Mouse (Mus musculus): ENCODE measurements around the gene Zdhhc14.

The Zdhhc14 gene

DNA sequence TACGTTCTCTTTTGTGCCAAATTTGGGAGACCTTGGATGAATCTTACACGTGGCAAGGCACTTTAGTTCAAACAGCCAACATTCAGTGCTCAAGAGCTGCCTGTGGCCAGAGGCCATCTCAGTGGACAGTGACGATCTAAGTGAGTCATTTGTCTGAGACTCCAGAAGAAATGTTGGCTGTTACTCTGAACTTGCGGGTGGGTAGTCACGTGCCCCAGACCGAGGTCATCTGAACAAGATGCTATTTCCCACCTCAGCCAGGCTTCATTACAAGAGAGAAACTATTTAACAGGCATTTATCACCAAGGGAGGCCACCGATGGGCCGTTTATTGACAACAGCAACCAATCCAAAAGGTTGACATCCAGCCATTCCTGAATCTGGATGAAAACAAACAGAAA is 174.3 kb downstream of the Zdhhc14 start:
- DNase-seq (ENCODE audit: low spot score in 2 of 2) = no peak

DNA sequence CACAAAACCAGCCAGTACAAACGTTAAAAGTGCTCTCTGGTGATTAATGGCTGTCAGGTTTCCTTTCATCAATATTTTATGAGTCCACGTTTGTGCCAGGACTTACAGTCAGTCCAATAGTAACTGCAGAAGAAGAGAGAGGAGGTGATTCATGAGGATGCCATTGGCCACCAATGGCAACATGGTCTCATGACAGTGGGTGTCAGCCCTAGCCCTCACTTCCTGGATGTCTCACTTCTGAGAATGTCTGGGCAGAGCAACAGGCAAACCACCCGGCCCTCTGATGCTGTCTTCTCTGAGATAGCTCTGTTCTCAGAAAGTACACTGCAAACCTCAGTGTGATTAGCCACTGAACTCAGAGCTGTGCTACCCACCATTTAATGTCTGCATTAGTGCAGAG is 176.1 kb downstream of the Zdhhc14 start:
- DNase-seq (ENCODE audit: low spot score in 2 of 2) = no peak

DNA sequence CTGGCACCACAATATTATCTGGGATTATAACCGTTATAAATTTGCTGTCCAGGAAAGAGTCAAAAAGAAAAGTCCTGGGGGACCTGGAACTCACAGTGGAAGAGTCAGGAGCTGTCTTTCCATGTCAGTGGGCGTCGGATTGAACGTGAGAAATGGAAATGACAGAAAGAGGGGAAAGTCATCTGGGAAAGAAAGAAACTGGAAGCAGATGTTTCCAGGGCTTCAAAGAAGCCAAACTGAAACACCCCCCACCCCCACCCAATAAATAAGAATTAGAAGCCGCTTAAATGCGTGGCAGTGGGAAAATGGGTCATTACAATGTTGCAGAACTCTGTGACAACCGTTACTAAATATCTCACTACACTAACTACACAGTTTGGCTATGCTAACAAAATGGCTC is 176.6 kb downstream of the Zdhhc14 start:
- DNase-seq (ENCODE audit: low spot score in 2 of 2) = no peak

DNA sequence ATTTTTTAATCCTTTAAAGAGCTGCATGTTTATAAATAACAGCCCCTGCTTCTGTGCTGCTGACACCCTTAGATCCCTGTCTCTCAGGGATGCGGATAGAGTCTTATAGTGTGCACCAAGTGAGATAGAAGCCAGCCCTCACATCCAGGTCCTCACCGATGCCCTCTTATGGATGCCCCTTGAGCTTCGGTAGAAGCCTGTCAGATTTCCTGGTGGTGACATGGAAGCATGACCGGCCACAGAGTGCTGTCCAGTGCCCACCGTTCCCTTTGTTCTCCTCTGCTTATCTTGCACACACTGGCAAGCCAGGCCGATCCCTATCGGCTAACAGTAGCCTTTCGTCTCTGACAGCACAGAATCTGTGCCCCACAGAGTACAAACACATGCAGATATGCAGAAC is 183.6 kb downstream of the Zdhhc14 start:
- DNase-seq (ENCODE audit: low spot score in 2 of 2) = no peak

DNA sequence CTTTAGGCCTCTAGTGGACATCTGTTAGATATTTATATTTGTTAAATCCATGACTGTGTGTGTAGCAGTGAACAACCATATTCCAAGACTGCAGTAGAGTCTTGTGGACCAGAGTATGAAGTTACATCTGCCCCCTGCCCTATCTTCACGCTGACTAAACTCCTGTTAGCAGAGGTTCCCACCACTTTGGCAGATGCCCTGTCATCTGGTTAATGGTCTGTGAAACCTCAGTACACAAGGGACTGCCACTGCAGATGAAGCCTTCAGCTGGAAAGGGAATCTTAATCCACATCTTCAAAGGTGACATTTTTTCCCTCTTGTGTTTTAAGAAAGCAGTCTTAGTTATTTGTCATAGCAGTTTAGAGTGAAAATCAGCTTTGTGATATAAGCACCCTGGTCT is 187.0 kb downstream of the Zdhhc14 start:
- DNase-seq (ENCODE audit: low spot score in 2 of 2) = no peak

DNA sequence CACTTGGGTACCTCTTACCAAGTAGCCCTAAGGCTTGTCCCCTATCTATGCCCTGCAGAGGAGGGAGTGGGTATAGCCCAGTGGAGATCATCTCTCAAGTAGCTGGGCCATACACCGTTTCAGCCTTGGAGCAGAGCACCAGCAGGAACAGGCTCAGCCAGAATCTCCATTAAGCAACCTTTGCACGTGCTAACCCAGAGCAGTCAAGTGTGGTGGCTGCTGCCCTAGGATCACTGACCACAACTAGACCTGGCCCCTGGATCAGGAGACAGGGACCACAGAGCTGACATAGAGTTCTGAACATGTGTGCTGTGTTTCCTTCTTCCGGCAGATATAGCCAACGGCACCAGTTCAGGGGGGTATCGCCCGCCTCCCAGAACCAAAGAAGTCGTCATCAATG is 193.0 kb downstream of the Zdhhc14 start:
- no peak for DNase-seq (ENCODE audit: low spot score in 2 of 2)

DNA sequence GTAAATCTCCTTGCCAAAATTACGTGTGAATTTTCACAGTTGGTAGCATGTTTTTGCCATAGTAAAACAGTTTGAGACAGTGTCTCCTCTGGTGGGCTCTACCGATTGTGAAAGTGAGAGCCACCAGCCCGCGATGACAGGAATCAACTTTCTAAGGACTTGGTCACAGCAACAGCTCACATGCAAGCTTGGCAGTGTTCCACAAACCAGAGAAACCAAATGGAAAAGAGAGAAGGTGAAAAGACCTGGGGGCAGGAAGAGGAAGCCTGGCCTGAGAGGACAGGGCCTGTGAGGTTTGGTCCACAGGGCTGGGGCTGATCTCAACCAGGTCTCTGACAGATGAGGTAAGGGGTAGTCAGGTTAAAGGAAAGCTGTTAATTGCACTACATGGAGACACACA is 195.5 kb downstream of the Zdhhc14 start:
- DNase-seq (ENCODE audit: low spot score in 2 of 2) = no peak

DNA sequence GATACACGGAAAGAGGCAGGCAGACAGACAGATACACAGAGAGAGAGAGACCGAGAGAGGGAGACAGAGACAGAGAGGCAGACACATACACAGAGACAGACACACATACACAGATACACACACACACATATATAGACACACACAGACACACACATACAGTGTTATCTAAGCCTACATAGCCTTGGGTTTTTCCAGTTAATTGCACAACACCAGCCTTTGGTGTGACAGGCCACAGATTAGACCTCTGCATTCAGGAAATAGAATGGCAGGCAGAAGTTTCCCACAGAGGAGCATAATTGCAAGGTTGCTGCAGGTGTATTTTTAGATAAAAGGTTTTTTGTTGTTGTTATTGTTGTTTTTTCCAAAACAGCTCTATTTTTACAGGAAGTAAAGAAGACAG is 195.9 kb downstream of the Zdhhc14 start:
- no peak for DNase-seq (ENCODE audit: low spot score in 2 of 2)

DNA sequence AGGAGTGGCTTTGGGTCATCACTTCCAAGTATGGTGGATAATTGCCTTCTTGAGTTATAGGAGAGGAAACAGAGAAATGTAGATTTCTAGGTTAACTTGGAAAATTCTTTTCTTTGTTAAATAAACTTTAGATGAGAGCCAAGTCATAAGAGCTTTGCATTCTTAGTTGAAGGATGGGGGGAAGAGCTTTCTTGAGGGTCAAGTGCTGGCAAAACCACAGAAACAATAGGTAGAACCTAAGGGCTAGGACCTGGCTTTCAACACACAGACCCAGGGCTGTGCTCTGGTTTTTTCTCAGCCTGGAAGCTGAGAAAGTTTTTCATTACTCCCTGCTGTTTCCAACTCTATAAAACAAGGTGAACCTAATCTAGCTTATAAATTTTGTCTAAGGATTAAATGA is 196.3 kb downstream of the Zdhhc14 start:
- DNase-seq (ENCODE audit: low spot score in 2 of 2) = no peak

DNA sequence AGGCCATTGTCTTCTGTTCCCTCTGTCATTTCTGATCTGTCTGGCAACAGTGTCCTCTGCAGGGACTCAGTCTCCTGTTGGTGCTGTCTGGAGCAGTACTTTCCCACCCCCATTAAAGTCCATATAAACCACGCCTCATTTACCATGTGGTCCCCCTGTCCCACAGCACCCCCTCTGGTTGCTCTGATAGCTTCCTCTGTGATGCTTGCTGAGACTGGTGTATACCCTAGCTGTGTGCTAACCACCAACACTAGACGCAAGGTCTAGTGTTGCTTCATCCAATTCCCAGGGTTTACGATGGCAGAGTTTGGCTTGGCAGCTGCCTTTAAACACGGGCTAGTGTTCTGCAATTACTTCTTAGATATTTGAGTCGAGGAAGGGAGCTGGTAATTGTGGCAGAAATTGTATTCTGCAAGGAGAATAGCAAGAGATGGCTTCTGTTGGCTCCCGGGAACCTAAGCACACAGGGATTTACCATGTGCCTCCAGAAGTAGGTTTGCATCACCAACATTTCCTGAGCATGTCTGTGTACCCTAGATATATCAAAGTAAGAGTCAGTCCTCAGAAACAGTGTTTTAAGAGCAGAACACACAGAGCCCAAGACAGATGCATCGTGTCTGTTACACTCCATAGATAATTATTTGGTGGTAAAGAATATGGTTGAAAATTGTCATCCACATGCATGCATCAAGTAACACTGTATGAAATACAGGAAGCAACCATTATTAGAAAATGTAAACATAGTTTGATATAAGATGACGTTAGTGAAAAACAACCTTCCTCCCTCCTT is 198.6 kb downstream of the Zdhhc14 start:
- no peak for DNase-seq (ENCODE audit: low spot score in 2 of 2)

DNA sequence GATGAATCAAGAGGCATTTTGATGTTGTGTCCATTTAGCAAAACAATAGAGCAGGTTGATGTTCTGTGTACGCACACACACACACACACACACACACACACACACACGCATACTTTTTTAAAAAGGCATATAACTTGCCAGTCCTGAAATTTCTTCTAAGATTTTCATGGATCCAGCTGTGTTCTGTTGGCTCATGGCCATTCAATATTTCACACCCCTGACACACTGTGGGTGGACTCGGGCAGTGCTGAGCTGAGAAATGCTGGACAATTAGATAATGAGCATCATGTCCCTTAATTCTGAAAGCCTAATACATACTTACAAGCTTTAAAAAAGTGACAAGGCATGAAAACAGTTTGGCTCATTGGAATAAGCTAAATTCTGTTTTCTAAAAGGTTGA is 200.3 kb downstream of the Zdhhc14 start:
- DNase-seq (ENCODE audit: low spot score in 2 of 2) = no peak

DNA sequence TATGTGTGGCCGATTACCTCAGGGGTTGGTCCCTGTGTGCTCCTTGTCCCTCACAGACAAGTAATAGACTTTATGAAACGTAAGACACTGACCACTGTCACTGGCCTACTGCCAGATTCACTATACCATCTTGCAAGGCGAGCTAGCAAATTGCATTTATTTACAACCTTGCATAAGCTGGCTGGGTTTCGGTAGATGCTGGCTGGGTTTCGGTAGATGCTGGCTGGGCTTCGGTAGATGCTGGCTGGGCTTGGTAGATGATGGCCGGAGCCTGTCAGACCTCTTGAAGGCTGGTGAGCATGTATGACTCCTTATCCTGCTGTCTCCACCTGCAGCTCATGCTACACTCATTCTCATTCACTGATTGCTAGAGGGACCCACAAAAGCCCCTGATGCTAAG is 200.9 kb downstream of the Zdhhc14 start:
- DNase-seq (ENCODE audit: low spot score in 2 of 2) = no peak

DNA sequence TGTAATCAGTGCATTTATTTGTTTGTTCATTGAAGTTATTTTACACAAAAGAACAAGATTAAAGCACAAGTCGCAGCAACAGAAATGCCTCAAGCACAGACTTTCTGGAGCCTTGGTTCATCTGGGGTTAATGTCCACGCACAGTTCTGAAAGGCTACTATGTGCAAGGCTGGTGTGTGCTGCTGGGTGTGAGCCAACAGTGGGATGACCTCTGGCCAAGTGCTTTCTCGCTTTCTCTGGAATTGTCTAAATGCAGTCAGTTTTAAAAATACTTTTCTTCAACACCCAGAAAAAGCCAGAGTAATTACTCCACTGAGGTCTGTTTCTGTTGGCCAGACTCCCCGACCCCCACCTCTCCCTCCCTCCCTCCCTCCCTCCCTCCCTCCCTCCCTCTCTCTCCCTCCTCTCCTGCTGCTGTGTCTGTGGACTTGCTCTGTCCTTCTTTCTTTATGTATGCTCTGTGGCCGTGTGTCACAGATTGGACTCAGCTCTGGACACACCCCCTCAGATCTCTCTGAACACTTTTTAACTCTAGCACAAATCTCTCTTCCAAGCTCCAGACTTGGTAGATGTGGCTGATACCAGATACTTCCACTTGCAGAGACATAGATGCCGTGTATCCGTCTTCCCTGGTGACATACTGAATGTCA is 206.2 kb downstream of the Zdhhc14 start:
- peak in 1 of 2 experiments; percentile 21 for DNase-seq (ENCODE audit: low spot score in 2 of 2)

DNA sequence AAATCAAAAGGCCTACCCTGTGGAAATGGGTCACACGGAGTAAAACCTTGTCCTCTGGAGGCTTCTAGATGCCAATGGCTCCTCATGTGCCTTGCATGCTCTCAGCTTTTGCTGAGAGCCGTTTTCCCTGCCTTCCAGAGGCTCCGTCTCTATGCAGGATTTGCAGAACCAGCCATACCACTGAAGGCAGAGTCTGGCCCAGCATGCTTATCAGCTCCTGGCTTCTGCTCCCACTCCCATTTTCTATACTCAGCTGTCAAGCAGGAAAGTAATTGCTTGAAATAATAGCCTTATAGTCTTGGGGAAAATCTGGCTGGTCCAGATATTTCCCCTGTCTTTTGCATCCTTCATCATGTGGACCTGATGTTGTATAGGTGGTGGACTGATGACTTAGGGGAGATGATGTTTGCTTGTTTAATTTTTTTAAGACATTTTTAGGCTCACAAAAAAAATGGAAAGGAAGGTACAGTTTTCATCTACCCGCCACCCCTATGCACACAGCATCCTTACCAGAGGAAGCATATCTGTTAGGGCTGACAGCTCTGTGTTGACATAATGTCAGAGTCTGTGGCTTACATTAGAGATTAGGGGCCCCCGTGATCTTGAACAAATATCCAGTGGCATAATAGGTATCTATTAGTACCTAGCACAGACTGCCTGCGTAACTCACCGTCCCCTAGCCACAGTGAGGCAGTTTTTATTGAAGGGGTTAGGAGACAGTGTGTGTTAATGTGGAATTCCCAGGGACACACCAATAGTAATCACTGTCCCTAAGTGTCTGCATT is 218.2 kb downstream of the Zdhhc14 start:
- no peak for DNase-seq (ENCODE audit: low spot score in 2 of 2)

DNA sequence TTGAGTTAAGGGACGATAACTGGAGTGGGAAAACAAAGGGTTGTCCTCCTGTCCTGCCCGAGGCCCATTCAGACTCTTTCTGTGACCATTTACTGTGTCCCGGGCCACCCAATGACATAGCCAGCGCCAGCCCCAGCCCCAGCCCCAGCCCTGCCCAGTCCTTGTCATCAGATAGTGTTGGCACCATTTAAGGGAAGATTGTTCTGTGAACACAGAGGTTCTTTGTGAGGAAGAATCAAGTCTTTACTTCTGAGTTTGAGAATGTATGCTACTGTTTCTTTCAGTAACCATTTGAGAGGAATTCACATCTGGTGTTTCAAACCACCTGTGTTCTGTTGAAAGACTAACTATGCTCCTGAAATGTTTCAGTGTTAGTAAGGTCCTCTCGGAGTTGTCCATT is 219.5 kb downstream of the Zdhhc14 start:
- no peak for DNase-seq (ENCODE audit: low spot score in 2 of 2)

DNA sequence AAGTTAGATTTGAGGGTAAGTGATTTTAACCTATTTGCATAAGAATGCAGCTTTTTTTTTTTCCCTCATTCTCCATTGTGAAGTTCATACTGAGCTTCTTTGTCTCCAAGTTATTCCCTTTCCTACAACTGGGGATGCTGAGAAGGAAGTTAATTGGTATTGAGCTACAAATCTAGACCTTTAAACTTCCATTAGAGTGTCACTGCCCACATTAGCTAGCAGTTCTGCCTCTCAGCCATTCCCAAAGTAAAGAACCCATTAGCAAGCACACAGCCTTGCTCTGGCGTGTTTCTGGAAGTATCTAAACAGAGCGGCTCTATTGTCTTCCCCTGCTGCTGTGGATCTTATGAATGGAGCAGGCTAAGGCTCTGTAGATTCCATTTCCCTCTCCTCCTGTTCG is 220.8 kb downstream of the Zdhhc14 start:
- DNase-seq (ENCODE audit: low spot score in 2 of 2) = no peak

DNA sequence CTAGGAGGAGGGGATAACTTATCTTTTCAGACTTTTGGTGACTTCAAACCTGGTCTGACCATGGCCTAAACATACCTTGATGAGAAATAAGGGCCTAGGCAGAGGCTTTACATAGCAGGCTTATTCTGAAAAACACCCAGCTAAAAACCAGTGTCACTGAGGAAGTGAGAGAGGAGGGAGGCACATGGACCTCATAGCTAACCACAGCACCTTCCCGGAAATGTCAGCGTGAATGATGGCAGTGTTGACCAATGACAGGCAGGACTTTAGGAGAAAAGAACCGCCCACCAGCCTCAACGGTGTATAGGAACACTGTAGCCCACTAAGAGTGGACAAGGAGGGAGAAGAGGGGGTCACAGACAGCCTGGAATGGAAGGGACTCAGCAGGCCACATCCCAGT is 224.6 kb downstream of the Zdhhc14 start:
- DNase-seq (ENCODE audit: low spot score in 2 of 2) = no peak

DNA sequence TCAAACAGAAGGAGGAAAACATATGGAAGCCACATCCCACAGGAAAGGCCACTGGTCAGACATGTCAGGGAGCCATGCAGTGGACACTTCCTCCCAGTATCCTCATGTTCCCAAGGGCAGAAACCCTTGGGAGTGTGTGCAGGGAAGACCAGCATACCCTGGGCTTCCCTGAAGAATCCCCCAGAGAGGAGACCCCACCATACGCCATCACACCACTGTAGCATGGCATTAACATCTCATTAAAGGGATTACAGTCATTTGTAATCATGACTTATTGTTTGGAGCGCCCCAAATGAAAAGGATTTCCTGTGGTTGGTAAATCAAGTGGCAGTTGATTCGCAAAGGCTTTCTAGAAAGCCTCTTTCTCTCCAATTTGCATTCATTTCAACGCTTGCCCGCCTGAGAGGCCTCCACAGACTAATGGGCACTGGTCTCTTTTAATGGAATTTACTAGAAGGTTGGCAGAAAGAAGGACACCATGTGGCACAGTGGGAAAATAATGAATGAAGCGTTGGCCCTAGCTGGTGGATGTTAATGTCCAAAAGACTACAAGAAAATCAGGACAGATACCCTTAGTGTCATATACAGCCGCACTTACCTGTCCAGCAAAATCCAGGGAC is 226.5 kb downstream of the Zdhhc14 start:
- DNase-seq (ENCODE audit: low spot score in 2 of 2) = no peak

DNA sequence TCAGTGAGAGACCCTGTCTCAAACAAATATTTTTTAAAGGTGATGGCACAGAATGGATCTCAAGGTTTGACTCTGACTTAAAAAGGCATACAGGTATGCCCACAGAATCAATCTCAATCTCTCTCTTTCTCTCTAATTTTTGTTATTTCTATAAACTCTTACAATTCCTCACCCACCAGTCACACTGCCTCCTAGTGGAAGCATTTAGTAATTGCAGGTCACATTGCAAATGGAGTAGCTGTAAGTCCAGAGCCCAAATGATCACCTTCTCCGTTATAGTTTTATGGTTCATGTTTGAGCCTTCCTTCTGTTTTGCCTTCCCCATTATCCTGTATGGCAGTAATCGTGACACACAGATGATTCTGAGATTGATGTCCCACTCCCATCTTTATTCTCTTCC is 230.4 kb downstream of the Zdhhc14 start:
- DNase-seq (ENCODE audit: low spot score in 2 of 2) = no peak

DNA sequence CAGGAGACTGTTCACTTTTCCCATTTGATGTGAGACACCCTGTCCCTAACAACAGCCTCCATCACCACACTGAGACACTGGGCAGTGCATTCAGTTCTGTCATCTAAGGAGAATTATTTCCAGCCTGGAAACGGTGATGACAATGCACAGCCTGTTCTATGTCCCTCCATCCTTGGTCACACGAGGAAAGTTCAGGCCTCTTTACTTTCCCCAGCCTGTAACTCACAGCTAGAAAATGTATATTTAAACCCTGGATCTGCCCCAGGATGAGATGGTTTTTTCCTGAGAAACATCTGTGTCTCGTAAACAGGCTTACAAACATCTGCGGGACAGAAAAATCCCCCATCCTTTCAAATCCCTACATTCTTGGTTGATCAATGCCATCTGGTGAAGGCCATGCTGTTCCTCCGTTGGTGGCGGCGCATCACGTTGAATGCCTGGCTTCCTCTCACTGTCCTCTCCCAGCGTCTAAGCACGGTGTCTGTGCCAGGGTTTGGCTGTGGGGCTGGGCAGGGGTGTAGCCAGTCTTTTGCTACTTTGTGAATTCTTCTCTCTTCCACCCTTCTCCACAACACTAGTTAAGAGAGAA is 231.3 kb downstream of the Zdhhc14 start:
- no peak for DNase-seq (ENCODE audit: low spot score in 2 of 2)

DNA sequence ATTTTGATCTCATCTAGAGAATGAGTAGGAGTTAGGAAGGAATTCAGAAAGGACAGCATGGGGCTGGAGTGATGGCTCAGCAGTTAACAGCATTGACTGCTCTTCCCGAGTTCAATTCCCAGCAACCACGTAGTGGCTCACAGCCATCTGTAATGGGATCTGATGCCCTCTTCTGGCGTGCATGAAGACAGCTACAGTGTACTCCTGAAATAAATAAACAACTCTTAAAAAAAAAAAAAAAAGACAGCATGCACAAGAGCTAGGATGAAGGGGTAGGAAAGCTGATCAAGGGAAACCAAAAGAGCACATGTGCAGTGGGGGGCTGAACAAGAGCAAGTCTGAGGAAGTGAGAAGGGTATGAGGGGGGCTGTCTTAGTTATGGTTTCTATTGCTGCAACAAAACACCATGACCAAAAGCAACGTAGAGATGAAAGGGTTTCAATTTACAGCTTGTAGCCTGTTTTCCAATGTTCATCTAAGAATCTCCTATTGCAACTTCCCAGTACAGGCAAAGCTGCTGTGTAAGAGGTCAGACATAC is 237.3 kb downstream of the Zdhhc14 start:
- DNase-seq (ENCODE audit: low spot score in 2 of 2) = no peak

DNA sequence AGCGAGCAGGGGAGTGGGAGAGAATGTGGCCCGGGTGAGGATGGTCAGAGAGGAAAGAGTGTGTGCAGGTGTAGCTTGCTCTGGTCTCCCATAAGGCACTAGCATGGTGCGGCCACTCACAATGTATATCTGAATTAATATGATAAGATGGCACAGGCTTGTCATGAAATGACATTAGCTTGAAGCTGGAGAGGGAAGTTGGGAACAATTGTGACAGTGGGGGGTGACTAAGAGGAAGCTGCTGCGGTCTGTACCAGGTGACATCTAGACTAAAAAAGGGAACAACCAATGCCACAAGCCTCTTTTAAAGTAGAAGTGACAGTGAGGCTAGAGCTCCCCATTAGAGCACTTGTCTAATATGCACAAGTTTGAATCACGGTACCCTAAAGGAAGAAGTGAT is 238.2 kb downstream of the Zdhhc14 start:
- no peak for DNase-seq (ENCODE audit: low spot score in 2 of 2)

All from urinary bladder, postnatal 36 days (tissue).